Mouse (Mus musculus) adipocyte (in vitro differentiated cells): Measurements from ENCODE around the gene Cpsf4.
"Not testable (repeated sequence)": the region's sequence is repeated elsewhere in the genome, so short reads cannot be mapped to it uniquely, and the experiment has no call there.

ENCODE experiments used
- DNase-seq: peaks from one replicate; pipeline ENCODE4 v3.0.0-alpha.2; 2016; ENCODE audit warnings: low spot score

Cpsf4 gene

DNA sequence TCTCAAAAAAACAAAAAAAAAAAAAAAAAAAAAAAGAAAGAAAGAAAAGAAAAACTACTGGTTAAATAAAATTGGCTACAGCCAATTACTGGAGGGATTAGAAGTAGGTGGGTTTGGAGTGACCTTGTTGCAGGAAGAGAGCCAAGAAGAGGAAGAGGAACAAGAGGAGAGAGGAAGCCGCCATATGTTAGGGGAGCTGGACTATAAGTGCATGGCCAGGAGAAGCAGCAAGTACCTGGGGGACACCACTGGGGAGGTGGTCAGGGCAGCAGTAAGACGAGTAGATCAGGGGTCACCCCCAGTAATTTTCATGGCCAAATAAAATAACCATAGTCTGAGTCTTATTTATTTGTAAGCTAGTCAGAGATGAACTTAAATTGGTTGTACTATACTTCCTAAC is 18.2 kb downstream of the Cpsf4 start:
- no peak for DNase-seq

DNA sequence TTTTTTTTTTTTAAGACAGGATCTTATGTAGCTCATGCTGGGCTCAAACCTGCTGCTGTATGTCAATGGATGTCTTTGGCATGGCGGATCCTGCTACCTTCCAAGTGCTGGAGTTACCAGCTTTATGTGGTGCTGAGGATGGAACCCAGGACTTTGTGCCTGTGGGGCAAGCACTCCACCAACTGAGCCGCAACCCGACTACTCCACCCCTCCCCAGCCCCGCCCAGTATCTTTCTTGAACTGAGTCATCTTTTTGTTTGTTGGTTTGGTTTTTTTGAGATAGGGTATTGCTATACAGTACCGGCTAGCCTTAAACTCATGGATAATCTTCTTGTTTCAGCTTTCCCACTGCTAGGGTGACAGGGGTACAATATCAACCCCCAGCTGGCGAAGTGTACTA is 22.4 kb downstream of the Cpsf4 start:
- no peak for DNase-seq

DNA sequence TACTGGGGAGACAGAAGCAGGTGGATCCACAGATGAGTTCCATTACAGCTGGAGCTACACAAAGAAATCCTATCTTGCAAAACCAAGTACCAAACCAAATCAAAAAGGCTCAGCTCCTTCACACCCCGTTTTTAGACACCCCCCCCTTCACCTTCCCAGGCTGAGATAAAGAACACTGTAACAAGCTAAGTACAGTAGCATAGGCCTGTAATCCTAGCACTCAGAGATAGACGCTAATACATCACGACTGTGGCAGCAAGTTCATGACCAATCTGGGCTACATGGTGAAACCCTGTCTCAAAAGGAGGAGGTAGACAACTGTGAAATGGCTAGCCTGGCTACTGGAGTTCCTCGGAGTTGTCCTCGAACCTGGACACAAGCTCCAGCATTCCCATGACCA is 23.4 kb downstream of the Cpsf4 start:
- peak; percentile 33 for DNase-seq

DNA sequence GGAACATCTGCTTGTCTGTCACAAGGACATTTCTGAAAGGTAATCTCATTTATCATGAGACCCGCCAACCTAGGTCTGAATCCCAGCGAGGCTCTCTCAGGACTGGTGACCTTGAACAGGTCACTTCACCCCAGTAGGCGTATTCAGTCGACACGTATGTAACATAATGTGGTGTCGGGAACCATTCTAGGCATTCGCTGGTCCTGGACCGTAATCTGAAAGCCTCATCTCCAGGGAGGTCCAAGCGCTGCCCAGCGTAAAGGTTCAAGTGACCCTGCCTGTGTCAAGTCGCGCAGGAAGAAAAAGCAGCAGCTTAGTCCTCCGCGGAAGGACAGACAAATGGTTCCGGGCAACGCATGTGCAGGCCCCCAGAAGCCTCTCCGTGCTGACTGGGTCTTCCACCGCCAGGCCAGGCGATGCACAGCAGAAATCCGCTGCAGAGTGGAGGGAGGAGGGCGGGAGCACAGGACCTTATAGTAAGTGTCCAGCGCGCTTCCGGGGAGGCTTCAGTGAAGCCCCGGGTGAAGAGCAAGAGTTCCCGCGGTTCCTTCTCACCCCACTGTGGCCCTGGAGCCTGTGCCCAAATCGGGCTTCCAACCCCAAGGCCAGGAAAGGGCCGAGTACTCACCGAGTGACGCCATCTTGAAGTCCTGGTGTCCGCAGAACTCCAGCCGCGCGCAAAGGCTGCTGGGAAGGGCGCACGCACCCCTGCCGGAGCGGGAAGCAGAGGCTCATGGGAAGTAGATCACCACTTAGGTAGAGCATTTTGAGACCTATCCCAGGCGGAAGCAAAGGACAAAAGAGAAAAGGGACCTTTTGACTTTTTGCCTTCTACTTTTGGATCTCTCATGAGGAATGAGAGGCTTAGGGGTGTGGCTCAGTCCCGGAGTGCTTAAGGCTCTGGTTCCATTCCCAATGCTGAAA is 24.1 kb downstream of the Cpsf4 start:
- peak; percentile 89 for DNase-seq

DNA sequence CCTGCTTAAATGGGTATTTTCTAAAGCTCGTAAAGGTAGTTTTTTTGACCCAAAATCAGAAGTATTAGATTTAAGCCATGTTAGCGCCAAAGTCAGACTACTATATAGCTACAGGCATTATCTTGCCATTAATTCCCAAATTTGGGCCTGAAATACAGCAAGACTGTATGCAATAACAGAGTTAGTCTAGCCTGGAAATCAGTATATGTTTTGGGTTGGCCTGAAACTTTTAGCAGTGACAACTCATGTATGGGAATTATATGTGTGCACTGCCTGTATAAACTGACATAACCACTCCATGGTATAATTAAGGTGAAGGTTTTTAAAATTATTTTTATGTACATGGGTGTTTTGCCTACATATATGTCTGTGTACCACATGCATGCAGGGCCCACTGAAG is 24.9 kb downstream of the Cpsf4 start, which contains the start of gene Atp5j2:
Atp5j2 (minus strand) TSS at position 101 of the 400 bp plus-strand sequence.
- DNase-seq = no peak

DNA sequence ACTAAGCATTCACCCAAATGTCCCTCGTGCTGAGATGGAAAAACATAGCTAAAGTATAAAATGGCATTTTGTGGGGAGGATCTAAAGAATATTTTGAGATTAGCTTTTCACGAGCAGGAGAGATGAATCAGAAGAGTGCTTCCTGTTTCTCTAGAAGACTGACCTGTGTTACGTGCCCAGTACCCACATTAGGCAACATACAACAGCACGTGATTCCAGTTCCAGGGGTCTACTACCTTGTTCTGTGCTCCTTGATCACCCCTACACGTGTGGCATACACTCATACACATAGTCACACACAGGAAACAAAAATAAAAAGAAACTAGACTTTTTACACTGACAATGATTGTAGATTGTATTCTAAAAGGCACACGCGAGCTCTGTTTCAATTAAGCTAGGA is 33.4 kb downstream of the Cpsf4 start:
- no peak for DNase-seq

DNA sequence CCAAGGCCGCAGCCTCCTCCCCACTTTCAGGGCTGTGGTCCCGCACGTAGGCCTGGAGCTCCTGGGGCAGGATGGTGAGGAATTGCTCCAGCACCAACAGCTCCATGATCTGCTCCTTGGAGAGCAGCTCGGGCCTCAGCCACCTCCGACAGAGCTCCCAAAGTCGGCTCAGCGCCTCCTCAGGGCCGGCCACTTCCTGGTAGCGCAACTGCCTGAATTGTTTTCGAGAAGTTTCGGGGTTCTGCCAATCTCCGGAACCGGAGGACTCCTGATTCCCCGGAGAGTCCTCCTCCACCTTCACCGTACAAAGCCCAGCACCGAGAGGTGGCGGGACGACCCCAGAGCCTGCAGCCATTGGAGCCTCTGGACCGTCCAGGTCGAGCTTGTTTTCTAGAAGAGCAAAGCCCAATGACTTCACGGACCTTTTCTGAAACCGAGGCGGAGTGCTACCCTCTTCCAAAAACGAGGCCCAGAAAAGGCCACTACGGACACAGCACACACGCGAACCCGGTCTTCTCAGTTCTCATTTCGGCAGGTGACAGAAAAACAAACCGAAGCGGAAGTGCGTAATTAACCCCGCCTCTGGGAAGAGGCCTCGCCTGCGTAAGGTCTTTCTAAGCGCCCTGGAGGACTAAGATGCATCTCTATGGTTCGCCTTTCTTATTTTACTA is 34.4 kb downstream of the Cpsf4 start, which contains the start of gene Zkscan14:
Zkscan14 (minus strand) TSS at position 548 of the 671 bp plus-strand sequence.
- peak; percentile 90 for DNase-seq

DNA sequence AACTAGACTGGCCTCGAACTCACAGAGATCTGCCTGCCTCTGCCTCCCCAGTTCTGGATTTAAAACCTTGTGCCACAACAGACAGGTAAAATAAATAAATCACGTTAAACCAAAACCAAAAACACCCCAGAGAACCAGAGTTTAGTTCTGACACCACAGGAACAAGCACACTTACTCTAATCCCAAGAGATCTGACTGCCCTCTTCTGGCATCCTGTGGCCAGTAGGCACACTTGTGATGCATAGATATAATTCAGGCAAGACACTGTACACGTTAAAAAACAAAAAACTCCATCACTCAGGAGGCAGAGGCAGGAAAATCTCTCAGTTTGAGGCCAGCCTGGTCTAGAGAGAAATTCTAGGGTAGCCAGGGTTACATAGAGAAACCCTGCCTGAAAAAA is 35.4 kb downstream of the Cpsf4 start:
- DNase-seq = no peak

DNA sequence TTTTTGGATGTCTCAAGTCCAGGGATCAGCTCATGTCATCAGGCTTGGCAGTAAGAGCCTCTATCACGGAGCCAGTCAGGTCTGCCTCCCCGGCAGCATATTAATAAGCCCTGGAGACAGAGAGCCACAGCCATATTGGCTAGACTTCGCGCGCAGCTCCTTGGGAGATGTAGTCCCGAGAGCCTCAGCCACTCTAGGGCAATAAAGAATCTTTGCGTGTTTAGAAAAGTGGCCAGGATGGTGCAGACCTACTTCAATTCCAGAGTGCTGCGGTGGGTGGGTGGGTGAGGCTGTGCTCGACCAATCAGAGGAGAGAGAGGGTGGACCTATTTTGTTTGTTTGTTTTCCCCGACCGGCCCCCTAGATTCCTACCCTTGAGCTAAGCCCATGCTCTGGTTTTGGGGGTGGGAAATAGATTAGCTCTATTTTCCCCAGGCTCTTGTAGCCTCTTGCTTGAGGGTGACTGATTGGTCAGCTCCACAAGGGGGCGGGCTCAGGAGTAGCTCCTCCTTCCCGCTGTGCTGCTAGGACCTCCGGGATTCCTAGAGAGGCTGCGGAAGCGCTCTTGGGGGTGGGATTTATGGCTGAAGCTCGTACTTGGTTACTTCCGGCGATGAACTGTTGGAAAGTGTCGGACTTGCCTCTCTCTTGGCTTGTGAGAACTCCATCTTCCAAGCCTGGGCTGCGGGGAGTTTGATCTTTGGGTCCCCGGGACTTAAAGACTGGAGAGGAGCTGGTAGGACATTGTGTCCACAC is 37.1 kb downstream of the Cpsf4 start, which contains the start of gene Zkscan5:
Zkscan5 (plus strand) TSS at position 627 of the 756 bp plus-strand sequence.
- DNase-seq = peak; percentile 99

DNA sequence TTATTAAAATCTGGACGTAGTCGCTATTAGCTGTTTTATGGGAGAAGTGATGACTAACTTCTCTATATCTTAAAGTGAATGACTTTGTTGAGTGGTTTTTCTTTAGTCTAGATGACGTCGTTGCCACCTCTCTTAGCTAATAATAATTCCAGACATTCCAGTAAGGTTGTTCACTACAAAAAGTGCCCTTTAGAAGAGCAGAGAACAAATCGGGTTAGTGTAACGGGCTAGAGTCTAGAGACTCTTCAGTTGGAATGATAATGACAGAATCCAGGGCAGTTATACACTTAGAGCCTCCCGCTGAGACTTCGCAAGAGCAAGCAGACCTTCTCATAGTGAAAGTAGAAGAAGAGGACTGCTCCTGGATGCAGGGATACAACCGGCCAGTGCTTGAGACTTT is 38.0 kb downstream of the Cpsf4 start:
- DNase-seq = peak; percentile 38

DNA sequence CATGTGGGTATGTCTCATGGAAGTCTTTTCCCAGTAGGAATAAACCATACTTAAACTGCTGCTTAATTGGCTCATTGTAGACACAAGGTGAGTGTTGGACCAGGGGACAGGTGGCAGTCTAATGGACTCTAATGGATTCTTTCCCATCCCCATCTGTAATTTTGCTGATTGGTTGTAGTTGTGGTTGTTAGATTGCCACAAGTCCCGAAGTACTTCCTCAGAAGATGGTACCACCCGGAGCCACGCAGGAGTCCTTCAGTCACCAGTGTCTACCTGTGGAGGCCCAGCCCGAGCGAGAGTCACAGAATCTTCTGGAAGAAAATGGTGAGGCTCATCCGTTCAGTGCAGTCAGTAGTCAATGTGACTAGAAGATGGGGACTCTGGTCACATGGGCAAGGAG is 40.4 kb downstream of the Cpsf4 start:
- no peak for DNase-seq

DNA sequence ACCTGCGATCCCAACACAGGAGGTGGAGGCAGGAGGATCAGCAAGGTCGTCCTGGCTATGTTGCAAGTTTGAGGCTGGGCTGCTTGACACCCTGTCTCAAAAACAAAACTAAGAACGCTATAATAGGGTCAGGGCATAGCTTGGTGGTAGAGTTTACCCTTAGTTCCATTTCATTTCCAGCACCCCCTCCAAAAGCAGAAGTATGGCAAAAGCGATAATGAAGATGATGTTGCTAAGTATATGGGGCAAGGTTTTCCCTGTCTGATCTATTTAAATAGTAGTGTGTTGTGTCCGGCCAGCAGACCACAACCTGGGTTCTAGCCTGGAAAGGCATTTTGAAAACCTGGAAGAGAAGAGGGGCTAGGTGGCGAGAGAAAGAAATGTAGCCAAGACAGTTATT is 40.9 kb downstream of the Cpsf4 start:
- DNase-seq = no peak

DNA sequence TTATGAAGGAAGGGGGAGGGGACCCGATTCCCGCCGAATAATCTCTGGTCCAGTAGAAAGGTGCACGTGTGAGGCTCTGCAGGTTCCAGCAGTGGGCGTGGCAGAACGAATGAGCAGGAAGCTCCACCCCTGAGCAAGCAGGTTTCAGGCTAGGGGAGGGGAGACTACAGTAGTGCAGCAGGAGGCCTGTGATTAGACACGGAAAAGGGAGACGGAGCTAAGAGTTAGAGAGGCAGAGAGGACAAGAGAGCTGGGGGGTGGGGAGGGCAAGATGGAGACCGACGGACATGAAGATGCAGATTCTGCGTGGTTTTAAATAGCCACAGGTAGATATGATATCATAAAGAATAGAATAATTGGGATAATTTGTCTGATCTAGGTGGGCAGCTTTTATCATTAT is 41.4 kb downstream of the Cpsf4 start:
- not testable (repeated sequence) for DNase-seq

DNA sequence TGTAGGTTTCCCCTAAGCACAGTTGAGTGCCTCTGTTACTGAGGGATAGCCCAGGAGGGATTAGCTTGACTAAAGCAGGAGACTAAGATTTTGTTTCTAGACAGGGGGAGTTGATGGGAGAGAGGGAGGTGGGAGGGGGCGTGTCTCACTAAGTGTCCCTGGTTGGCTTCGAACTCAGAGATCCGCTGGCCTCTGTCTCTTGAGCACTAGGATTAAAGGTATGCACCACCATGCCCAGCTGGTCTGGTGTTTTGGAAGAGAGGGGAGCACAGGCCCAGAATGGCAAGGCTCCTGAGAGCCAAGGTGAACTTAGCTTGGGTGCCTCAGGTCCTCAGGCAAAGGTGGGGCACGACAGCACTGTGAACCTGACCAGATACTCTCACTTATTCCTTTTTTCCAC is 44.3 kb downstream of the Cpsf4 start:
- DNase-seq = no peak

DNA sequence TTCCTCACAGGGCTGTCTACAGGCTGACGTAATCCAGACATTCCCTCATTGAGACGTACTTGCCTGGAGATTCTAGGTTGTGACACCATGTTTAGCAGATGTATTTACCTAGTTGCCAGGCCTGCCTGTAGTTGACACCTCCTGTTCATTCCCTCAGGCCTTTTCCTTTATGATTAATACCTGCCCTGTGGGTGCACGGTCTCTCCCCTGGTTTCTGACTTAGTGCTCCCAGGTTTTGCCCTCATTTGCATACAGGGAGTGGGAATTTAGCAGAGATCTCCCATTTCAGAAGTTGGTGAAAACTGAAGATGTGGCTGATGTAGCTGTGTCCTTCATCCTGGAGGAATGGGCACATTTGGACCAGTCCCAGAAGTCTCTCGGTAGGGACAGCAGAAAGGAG is 45.2 kb downstream of the Cpsf4 start:
- DNase-seq = no peak

DNA sequence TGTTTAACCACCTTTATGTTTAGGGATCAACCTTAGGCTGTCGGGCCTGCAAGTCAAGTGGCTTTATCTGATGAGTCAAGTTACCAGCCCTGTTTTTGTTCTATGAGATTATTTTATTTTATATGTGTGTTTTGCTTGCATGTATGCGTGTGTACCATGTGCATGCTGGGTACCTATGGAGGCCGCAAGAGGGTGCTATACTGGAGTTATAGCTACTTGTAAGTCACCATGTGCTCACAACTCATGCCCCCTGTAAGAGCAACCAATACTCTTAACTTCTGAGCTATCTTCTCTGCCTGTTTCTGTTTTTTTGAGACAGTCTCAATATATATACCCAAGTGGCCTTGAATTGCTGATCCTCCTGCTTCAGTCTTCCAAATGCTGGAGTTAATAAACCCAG is 46.5 kb downstream of the Cpsf4 start:
- no peak for DNase-seq

DNA sequence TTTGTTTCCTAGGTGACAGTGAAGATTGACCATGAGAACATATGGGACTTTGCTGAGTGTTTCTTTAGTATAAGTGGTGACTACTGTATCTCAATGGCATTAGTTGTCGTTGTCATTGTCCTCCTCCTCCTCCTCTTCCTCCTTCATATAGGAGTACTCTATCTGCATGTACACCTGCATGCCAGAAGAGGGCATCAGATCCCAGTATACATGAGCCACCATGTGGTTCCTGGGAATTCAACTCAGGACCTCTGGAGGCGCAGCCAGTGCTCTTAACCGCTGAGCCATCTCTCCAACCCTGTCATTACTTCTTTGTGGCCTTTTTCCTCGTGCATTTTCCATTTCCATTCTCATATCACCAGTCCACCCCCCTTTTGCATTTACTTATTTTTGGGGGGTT is 47.7 kb downstream of the Cpsf4 start:
- DNase-seq = no peak

DNA sequence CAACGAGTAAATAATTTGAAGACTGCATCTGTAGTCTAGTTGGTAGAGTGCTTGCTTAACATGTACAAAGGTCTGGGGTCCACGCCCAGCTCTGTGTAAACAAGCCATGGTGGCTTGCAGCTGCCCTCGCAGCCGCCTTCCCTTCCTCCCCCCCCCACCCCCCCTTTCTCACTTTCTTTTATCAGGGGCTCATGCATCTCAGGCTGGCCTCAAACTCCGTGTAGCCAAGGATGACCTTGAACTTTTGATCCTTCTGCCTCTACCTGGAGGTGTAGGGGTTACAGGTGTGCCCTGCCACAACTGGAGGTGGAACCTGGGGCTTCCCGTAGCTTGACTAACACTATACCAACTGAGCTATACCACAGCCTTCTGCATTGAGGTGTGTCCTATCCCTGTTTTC is 50.7 kb downstream of the Cpsf4 start:
- no peak for DNase-seq

DNA sequence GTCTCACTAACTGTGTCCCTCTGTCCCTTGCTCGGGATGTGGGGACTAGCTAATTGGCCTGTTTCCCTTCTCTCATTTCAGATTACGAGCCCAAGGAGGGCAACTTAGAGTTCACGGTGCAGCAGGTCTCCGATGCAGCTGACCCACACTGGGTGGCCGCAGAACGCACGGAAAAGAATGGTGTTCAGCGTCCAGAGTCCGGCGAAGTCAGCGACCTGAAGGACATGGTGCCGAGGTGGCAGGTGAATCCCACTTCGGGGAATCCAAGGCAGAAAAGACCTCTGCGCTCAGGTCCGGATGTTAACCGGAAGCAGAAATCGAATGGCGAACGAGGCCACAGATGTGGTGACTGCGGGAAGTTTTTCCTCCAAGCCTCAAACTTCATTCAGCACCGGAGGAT is 51.2 kb downstream of the Cpsf4 start:
- DNase-seq = no peak

DNA sequence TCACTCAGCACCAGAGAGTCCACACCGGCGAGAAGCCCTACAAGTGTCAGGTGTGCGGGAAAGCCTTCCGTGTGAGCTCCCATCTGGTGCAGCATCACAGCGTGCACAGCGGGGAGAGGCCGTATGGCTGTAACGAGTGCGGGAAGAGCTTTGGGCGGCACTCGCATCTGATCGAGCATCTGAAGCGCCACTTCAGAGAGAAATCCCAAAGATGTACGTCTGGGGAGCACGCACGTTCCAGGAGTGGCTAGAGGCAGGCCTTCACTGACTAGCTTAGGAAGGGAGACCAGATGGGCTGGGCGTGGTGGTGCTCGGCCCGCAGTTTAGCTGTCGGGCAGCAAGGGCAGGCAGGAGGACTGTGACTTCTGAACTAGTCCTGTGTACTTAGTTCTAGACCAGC is 51.7 kb downstream of the Cpsf4 start:
- DNase-seq = no peak

DNA sequence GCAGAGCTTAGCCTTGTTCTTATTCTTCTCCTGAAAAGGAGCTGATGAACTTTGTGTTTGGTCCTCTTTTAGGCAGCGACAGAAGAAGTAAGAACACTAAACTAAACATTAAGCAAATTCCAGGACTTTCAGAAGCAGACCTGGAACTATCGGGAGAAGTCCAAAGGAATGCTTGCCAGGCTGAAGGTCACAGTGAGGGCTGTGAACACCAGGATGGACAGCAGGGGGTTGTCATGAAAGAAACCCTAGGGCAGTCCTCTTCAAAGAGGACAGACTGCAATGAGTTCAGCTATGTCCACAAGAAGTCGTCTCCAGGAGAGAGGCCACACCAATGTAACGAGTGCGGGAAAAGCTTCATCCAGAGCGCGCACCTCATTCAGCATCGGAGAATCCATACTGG is 53.0 kb downstream of the Cpsf4 start:
- DNase-seq = no peak

DNA sequence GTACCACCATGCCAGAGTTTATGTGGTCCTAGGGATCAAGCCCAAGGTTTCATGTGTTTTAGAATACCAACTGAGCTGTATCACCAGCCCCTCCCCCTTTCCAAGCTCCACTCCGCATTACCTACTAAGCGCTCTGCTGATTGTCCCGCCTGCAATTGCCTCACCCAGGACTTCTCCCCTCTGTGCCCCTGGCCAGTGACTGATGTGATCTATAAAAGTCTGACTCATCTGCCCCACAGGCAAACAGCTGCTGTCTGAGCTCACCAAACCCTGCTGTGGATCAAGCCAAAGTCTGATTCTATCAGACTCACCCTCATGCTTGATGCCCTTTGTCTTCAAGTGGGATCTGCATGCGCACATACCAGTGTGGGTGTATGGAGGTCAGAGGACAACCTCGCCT is 55.8 kb downstream of the Cpsf4 start:
- no peak for DNase-seq

DNA sequence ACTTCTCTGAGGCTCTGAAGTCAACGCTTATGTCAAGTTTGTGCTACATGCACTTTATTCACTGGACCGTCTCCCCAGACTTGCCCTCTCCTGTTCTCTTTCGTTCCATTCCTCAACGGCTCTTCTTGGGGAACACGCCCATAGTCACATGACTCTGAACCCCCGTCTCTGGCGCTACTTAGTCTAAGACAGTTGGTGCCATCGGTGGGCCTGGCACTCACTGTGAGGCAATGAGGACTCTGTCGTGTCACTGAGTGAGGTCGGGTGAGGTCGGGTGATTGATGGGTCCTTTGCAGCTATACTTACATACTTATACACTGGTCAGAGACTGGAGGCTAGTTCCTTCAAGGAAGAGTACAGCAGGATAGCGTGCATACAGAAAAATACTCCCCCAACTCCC is 56.4 kb downstream of the Cpsf4 start:
- no peak for DNase-seq
